Mouse (Mus musculus): ENCODE results near the gene Speg. TPM values are rescaled to one million over a fixed set of nuclear protein-coding genes. Genes with fewer than 3 reads are reported as not detected.

Gene Speg
- polyA plus RNA-seq (2015; fragmentation: Nextera tagmentation; extraction: Ambion mirVana): 45.1 and 53.9 TPM in 2 replicates

DNA sequence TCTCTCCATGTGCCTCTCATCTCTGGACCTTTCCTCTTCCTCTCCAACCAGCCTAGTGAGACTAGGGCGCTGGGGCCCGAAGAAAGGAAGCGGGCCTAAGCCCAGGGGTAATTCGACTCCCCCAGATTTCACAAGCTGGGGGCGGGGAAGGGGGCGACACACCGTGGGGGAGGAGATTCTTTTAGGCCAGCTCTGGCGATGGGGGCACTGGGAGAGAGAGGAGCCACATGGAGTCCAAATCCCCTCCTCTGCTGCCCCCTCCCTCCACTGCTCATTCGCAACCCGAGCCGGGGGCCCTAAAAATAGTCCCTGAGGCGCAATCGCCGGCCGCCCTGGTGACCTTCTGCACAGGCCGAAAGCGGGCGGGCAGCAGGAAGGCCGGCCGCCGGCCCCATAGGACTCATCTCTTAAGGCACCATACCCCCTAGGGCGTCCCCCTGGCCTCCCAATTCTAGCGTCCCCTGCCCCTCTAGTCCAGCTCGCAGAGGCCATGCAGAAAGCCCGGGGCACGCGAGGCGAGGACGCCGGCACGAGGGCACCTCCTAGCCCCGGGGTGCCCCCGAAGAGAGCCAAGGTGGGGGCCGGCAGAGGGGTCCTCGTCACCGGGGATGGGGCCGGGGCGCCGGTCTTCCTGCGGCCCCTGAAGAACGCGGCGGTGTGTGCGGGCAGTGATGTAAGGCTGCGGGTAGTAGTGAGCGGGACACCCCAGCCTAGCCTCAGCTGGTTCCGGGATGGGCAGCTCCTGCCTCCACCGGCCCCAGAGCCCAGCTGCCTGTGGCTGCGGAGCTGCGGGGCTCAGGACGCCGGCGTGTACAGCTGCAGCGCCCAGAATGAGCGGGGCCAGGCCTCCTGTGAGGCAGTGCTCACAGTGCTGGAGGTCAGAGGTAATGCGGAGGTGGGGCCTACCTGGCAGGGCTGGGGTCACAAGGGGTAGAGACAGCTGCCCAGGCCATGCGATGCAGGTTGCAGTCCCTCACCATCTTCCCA is at the start of gene Speg:
Gene Speg, plus strand, starts transcription at position 348 of the 987 bp plus-strand sequence.
- 3% methylated on average over 57 of the region's 57 CpGs for WGBS
- Histone ChIP-seq H3K36me3 (no peaks in the 10 kb centered on the region), H3K4me2 (peak within 1 kb of the TSS; percentile 64), H3K4me3 (replicated peaks) (peak within 1 kb of the TSS; percentile 28), H3K9me3 (replicated peaks) (no peaks in the 10 kb centered on the region), H3K27me3 (peaks cover 48% of the 10 kb centered on the region), H3K9ac (peak within 1 kb of the TSS; percentile 42), H3K4me1 (peaks cover 24% of the 10 kb centered on the region), H3K27ac (0 out of 2 replicates have a peak within 1 kb of the TSS, but pooled peaks have one; percentile 11)
- ATAC-seq (replicated peaks; ENCODE audit: low FRiP score): peak; percentile 55

DNA sequence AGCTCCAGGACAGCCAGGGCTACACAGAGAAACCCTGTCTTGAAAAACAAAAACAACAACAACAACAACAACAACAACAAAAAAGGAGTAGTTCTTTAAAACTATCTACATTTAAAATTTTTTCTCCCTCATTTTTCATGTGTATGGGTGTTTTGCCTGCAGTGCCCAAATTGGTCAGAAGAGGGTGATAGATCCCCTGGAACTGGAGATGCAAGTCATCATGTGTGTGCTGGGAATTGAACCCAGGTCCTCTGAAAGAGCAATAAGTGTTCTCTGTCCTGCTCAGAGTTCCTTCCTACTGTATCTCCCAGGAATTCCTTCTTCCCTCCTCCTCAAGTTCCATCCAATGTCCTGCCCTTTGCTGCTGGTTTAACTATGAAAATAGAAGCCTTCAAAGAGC is 47.6 kb upstream of the Speg start:
- Histone ChIP-seq H3K27me3 (no peaks in the 10 kb centered on the region), H3K9ac (no peak overlapping the region), H3K9me3 (replicated peaks) (no peaks in the 10 kb centered on the region), H3K27ac (no peak overlapping the region), H3K4me3 (replicated peaks) (no peak overlapping the region), H3K4me1 (no peaks in the 10 kb centered on the region), H3K36me3 (no peaks in the 10 kb centered on the region), H3K4me2 (no peak overlapping the region)
- no peak for ATAC-seq (replicated peaks; ENCODE audit: low FRiP score)

DNA sequence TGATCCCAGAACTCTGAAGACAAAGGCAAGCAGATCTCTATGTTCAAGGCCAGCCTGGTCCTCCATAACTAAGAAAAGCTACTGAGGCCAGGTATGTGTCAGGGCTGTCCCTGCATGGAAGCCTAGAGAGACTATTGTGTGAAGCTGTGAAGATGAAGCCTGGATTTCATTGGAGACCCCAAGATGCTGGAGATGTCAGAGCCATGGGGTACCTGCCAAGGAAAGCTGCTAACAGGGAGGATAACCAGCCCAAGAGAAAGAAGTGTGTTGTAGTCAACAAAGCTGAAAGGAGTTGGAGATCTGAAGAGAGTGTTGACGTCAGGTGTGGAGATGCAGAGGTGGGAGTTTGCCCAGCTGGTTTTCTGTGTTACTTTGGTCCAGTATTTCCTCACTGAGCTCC is 43.8 kb upstream of the Speg start:
- H3K4me1 ChIP-seq: peaks cover 3% of the 10 kb centered on the region
- H3K4me3 ChIP-seq (replicated peaks): no peak overlapping the region
- H3K36me3 ChIP-seq: no peaks in the 10 kb centered on the region
- no peaks in the 10 kb centered on the region for H3K9me3 ChIP-seq (replicated peaks)
- no peak overlapping the region for H3K9ac ChIP-seq
- WGBS: 86% methylated on average over 1 of the region's 1 CpGs
- no peak overlapping the region for H3K27ac ChIP-seq
- ATAC-seq (replicated peaks; ENCODE audit: low FRiP score): no peak
- no peak overlapping the region for H3K4me2 ChIP-seq
- peaks cover 6% of the 10 kb centered on the region; the same call in 1 of the 2 replicates for H3K27me3 ChIP-seq

DNA sequence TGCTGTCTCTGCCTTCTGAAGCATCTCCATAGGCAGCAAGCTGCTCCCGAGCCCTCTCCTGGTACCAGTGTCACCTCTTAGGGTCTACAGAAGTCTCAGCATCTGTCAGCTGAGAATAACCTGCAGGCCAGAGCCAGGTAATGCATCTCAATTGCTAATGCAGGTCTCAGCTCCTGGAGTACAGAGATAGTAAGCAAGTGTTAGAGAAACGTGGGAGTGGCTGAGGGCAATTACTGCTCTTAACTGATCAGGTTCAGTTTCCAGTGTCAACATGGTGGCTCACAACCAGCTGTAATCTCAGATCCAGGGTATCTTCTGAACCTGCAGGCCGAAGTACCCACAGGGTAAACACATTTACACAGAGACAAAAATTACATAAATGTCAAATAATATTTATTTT is 38.6 kb upstream of the Speg start:
- H3K4me3 ChIP-seq (replicated peaks): no peak overlapping the region
- H3K4me2 ChIP-seq: no peak overlapping the region
- no peak overlapping the region for H3K27ac ChIP-seq
- H3K36me3 ChIP-seq: no peaks in the 10 kb centered on the region
- 44% methylated on average over 3 of the region's 3 CpGs for WGBS
- H3K9ac ChIP-seq: no peak overlapping the region
- peaks cover 35% of the 10 kb centered on the region for H3K4me1 ChIP-seq
- peaks cover 26% of the 10 kb centered on the region for H3K27me3 ChIP-seq
- no peaks in the 10 kb centered on the region for H3K9me3 ChIP-seq (replicated peaks)
- no peak for ATAC-seq (replicated peaks; ENCODE audit: low FRiP score)

DNA sequence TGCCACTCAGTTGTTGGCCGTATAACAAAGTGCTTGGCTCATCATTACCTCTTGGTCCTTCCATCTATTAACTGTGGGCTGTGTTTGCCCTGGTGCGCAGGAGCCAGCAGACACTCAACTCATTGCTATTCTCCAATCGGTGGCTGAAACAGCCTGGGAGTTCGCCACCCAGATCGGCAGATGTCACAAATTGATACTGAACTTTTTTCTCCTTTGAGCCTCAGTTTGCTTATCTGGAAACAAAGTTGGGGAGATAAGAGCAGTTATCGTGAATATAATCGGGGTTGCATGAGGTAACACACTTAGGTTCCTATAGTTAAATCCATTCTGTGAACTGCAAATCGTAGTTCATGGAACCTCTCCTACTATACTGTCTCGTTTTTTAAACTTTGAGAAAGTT is 38.0 kb upstream of the Speg start:
- Histone ChIP-seq H3K9ac (no peak overlapping the region), H3K4me1 (peaks cover 41% of the 10 kb centered on the region), H3K9me3 (replicated peaks) (no peaks in the 10 kb centered on the region), H3K36me3 (no peaks in the 10 kb centered on the region), H3K27me3 (peaks cover 33% of the 10 kb centered on the region), H3K4me3 (replicated peaks) (no peak overlapping the region), H3K27ac (peak overlapping the region; percentile 76; the same call in 1 of the 2 replicates), H3K4me2 (no peak overlapping the region)
- 61% methylated on average over 9 of the region's 9 CpGs for WGBS
- no peak for ATAC-seq (replicated peaks; ENCODE audit: low FRiP score)

DNA sequence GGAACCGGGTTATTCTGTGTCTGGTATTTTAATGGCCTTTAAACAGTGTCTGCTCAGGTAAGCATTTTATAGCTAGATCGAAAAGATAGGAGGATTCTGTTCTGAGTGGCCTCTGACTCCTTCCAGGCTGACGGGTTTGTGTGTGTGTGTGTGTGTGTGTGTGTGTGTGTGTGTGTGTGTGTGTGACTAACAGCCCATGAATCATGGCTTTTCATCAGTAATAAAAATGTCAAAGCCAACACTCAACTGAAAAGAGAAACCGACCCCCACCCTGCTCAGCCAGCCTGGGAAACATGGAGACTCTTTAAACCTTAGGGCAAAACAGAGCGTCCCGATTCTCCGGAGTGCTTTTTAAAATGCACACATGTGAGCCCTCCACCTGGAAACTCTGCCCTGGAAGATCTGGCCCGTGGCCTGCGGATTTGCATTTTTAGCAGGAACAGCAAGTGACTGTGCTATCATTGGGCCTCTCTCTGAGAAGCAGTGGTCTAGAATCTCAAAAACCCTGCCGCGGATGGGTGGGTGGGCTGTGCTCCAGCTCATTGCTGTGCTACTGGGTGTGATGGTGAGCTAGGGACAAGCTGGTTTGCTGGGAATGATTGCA is 36.9 kb upstream of the Speg start:
- WGBS: 6% methylated on average over 11 of the region's 11 CpGs
- no peak overlapping the region for H3K9ac ChIP-seq
- peak overlapping the region; percentile 40 for H3K4me2 ChIP-seq
- H3K36me3 ChIP-seq: no peaks in the 10 kb centered on the region
- 0 out of 2 replicates have a peak overlapping the region, but pooled peaks have one; percentile 3 for H3K4me3 ChIP-seq (replicated peaks)
- ATAC-seq (replicated peaks; ENCODE audit: low FRiP score): peak; percentile 55
- H3K9me3 ChIP-seq (replicated peaks): no peaks in the 10 kb centered on the region
- peaks cover 39% of the 10 kb centered on the region for H3K27me3 ChIP-seq
- H3K4me1 ChIP-seq: peaks cover 49% of the 10 kb centered on the region
- H3K27ac ChIP-seq: peak overlapping the region; percentile 80

DNA sequence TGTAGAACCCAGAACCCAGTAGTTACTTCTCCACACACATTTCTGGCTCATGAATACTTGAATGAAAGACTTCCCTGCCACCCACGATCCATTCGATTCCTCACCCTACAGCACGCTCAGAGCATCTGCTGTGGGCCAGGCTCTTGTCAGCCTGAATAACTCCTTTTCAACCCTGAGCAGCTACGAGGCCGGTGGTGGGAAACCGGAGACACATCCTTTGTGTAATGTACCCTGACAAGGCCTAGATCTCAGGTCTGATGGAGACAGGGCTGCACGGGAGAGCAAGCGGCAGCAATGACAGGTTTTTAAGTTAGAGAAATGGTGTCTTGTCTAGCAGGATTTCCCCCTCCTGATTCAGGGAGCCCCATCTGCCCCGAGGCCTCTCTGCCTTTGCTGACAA is 35.8 kb upstream of the Speg start:
- H3K4me1 ChIP-seq: peaks cover 60% of the 10 kb centered on the region
- H3K9ac ChIP-seq: no peak overlapping the region
- no peaks in the 10 kb centered on the region for H3K9me3 ChIP-seq (replicated peaks)
- no peak overlapping the region for H3K4me3 ChIP-seq (replicated peaks)
- ATAC-seq (replicated peaks; ENCODE audit: low FRiP score): no peak
- 13% methylated on average over 9 of the region's 9 CpGs for WGBS
- H3K27me3 ChIP-seq: peaks cover 39% of the 10 kb centered on the region
- no peak overlapping the region for H3K4me2 ChIP-seq
- no peaks in the 10 kb centered on the region for H3K36me3 ChIP-seq
- H3K27ac ChIP-seq: peak overlapping the region; percentile 80

DNA sequence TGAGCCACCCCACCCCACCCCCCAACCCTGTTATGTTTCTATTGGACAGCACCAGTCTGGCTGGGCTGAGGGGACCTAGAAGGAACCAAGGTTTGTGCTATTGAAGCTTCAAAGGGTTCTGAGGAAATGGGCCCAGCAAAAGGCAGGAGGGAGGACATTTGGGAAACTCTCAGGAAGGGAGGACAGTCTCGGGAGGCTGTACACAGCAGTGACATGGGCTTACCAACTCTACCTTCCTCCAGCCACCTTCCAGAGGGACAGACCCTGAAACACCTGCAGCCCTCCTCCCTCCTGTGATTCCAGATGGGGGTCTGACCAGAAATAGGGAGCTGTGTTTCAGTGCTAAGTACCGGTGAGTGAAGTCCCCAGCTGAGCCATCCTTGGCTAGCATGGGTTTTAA is 34.6 kb upstream of the Speg start:
- Histone ChIP-seq H3K4me1 (peaks cover 72% of the 10 kb centered on the region), H3K27ac (no peak overlapping the region), H3K9ac (no peak overlapping the region), H3K27me3 (peaks cover 39% of the 10 kb centered on the region), H3K4me2 (no peak overlapping the region), H3K4me3 (replicated peaks) (no peak overlapping the region), H3K36me3 (no peaks in the 10 kb centered on the region), H3K9me3 (replicated peaks) (no peaks in the 10 kb centered on the region)
- WGBS: 83% methylated on average over 2 of the region's 2 CpGs
- ATAC-seq (replicated peaks; ENCODE audit: low FRiP score): no peak

DNA sequence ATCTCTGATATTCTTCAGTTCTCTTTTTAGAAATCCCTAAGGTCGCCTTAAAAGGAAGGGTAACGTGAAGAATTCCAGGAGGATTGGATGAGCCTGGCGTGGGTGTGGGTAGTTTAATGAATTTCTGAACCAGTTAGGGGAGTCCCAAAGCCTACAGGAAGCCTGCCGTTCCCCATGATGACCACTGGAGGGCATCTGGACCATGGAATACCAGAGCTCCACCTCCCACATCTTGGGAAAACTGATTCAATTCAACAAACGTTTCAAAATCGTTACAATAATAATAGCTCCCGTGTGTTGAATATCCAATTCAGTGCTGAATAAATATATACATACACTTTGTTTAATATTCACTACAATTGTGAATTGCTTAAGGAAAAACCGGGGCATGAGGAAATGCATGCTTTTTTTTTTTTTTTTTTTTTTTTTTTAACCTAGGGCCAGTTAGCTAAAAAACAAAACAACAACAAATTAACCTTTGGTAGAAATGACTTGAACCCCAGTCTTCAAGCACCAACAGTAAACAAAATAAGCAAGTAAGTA is 32.2 kb upstream of the Speg start:
- H3K9ac ChIP-seq: no peak overlapping the region
- H3K27me3 ChIP-seq: peaks cover 34% of the 10 kb centered on the region
- no peak for ATAC-seq (replicated peaks; ENCODE audit: low FRiP score)
- under 1% methylated on average over 8 of the region's 8 CpGs for WGBS
- 0 out of 2 replicates have a peak overlapping the region, but pooled peaks have one; percentile 1 for H3K27ac ChIP-seq
- no peak overlapping the region for H3K4me3 ChIP-seq (replicated peaks)
- no peaks in the 10 kb centered on the region for H3K9me3 ChIP-seq (replicated peaks)
- peaks cover 67% of the 10 kb centered on the region for H3K4me1 ChIP-seq
- H3K4me2 ChIP-seq: no peak overlapping the region
- H3K36me3 ChIP-seq: no peaks in the 10 kb centered on the region

DNA sequence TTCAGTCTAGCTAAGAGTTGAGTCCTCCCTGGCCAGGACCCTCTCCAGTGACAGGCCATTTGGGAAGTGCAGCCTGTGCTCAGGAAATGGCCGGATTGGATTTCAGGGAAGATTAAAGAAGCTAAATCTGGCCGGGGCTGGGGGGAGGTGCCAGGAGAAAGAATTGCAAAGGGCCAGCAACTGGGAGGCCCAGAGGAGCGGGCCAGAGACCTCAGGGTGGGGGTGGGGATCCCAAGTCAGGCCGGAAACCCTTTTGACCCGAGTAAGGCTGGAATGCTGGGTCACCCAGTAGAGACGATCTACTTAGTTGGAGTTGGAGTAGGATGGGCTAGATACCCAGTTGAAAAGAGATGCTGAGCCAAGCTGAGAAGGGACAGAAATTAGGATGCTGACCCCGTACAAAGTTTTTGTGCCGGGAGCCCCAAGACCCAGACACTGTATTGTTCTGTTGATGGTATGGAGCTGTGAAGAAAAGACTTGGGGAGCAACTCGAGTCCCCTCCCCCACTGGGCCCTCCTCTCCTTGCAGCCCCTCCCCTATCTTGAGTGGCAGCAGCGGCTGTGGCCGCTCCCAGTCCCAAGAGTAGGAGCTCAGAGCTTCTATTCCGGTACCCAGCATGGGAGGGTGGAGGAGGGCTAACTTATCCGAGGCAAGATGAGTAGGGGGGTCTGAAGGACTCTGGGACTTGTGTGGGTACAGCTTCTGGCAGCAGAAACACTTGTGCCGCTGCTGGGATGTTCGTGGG is 30.6 kb upstream of the Speg start:
- peak; percentile 73 for ATAC-seq (replicated peaks; ENCODE audit: low FRiP score)
- Histone ChIP-seq H3K4me3 (replicated peaks) (no peak overlapping the region), H3K4me1 (peaks cover 56% of the 10 kb centered on the region), H3K36me3 (no peaks in the 10 kb centered on the region), H3K27me3 (peaks cover 28% of the 10 kb centered on the region), H3K9me3 (replicated peaks) (no peaks in the 10 kb centered on the region), H3K9ac (no peak overlapping the region), H3K4me2 (peak overlapping the region; percentile 48), H3K27ac (peak overlapping the region; percentile 89)
- WGBS: 3% methylated on average over 15 of the region's 15 CpGs

DNA sequence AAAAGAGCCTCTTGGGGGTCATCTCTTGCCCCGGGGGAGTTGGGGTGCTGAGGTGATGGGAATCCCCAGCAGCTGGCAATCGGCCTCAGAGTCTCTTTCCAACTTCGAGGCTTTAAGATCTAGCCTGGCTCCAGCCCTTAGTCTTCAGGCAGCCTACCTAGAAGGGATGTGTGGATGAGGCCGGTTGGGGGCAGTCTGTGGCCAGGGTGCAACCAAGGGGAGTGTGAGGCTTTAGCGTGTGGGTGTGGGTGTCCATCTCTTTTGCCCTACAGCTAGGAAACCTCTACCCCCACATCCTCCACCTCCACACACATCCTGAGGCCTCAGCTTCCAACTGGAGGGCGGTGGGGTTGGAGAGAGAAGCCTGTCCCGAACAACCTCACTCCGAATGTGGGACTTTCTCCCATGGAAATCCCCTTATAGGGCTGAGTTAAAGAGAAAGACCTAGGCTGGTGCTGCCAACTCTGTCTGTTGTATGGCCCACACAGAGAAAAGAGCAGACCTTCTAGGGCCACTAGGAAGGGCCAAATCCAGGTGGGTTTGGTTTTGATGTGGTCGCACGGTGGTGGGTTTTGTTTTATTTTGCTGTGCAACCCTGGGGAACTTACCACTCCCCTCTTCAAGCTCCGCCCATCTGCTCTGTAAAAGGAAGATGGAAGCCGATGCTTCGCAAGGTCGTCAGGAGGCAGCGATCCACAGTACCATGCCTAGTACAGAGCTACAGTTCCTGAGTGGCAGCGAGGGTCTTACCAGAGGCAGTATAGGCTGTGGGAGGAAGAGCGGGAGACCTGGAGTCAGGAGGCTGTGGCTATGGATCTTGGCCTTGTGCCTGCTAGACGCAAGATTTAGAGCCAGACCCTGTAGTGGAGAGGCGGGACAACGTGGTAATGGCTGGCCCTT is 29.8 kb upstream of the Speg start:
- Histone ChIP-seq H3K9me3 (replicated peaks) (no peaks in the 10 kb centered on the region), H3K9ac (no peak overlapping the region), H3K36me3 (no peaks in the 10 kb centered on the region), H3K4me2 (peak overlapping the region; percentile 48), H3K4me3 (replicated peaks) (no peak overlapping the region), H3K27ac (peak overlapping the region; percentile 89), H3K4me1 (peaks cover 53% of the 10 kb centered on the region), H3K27me3 (peaks cover 24% of the 10 kb centered on the region)
- WGBS: 13% methylated on average over 20 of the region's 20 CpGs
- ATAC-seq (replicated peaks; ENCODE audit: low FRiP score): 0 out of 2 replicates have a peak, but pooled peaks have one; percentile 19
